Mouse (Mus musculus) adrenal gland, postnatal 10 days (tissue): ENCODE measurements around the gene Olfr283. TPM values are rescaled to one million over a fixed set of nuclear protein-coding genes. Genes with fewer than 3 reads are reported as not detected.

Source experiments
- total RNA-seq, 2 experiments: library from RNA; stranded (reverse); gene quantifications; 2 replicates each; pipeline ENCODE4 v1.2.3; 2021

Olfr283 gene
- total RNA-seq, 2 experiments from 2014 or later: not detected

Other genes starting within 250 kb of the Olfr283 start
- gene Asb8, start 215.3 kb downstream of the Olfr283 start, total RNA-seq: 10 to 100 TPM; 43.2 to 54.1 TPM
- 1 to 10 TPM; 1.2 to 1.5 TPM for gene Ccdc184, start 213.8 kb downstream of the Olfr283 start, total RNA-seq
- gene Olfr288, start 185.4 kb downstream of the Olfr283 start, total RNA-seq: not detected
- gene Gm44579, start 160.0 kb downstream of the Olfr283 start, total RNA-seq: not detected
- gene Olfr287, start 159.9 kb downstream of the Olfr283 start, total RNA-seq: not detected
- not detected for gene Olfr286, start 146.5 kb downstream of the Olfr283 start, total RNA-seq
- not detected for gene H1fnt, start 123.7 kb downstream of the Olfr283 start, total RNA-seq
- 1 to 10 TPM; 3.9 to 7.4 TPM for gene Zfp641, start 84.8 kb downstream of the Olfr283 start, total RNA-seq
- not detected for gene Olfr285, start 63.6 kb downstream of the Olfr283 start, total RNA-seq
- gene Olfr284, start 40.0 kb downstream of the Olfr283 start, total RNA-seq: not detected
- not detected for gene Olfr282, start 50.3 kb upstream of the Olfr283 start, total RNA-seq
- not detected for gene Olfr281, start 71.6 kb upstream of the Olfr283 start, total RNA-seq
- gene OR5BS1P, start 89.0 kb upstream of the Olfr283 start, total RNA-seq: not detected
- gene Lalba, start 101.8 kb upstream of the Olfr283 start, total RNA-seq: under 1 TPM in 1 of 2 experiments, not detected in 1; 0.39 TPM
- gene Olfr279, start 111.5 kb upstream of the Olfr283 start, total RNA-seq: not detected
- gene Kansl2, start 153.3 kb upstream of the Olfr283 start, total RNA-seq: 10 to 100 TPM; 64.8 to 77.9 TPM
- gene Ccnt1, start 190.0 kb upstream of the Olfr283 start, total RNA-seq: 10 to 100 TPM; 41.5 to 50.0 TPM
- 1 to 10 TPM in 1 of 2 experiments, under 1 TPM in 1; 0.58 to 1.2 TPM for gene 4930415O20Rik, start 190.1 kb upstream of the Olfr283 start, total RNA-seq
- 100 to 1,000 TPM in 1 of 2 experiments, 10 to 100 TPM in 1; 83.5 to 101 TPM for gene Adcy6, start 229.1 kb upstream of the Olfr283 start, total RNA-seq
- gene Cacnb3, start 249.9 kb upstream of the Olfr283 start, total RNA-seq: 10 to 100 TPM; 12.6 to 18.8 TPM